Mouse (Mus musculus): ENCODE measurements around the gene Clcc1.
A peak's percentile ranks its signal among the peaks of the same experiment; 100 is the strongest.

Gene Clcc1

DNA sequence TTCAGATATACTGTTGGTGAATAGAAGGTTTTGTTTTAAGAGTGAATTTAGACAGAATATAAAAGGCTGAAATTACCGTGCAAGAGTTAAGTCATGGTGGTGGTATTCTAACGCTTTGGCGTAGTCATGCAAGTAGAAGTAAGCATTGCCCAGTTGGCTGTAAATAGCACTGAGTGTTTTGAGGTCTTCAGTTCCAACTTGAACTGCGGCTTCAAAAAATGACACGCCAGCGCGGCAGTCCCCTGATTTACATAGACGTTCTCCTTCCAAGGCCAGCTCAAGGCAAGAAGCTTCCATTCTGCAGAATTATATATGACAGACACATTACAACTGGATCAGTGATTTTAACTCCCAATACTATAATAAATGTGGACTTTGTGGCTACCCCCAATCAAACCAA lies 49.1 kb downstream of the Clcc1 start:
- DNase-seq (ENCODE audit: low read depth) = no peak

DNA sequence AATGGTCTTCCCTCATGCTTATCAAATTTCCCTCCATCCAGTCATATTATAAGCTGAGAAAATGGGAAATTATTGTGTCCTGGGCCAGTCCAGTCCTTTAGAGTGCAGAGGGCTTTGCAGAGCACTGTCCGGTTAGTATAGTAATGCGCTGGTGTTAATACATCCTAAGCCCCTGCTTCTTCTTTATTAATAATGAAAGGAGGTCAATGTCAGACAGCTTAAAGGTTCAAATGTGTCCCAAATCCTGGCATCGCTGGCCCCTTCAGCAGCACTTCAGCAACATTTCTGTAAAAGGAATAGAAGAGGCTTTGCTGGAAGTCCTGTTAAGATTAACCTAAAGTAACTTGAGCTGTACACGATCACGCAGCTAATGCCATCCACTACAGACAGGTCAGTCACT lies 57.6 kb downstream of the Clcc1 start:
- no peak for DNase-seq (ENCODE audit: low read depth)

DNA sequence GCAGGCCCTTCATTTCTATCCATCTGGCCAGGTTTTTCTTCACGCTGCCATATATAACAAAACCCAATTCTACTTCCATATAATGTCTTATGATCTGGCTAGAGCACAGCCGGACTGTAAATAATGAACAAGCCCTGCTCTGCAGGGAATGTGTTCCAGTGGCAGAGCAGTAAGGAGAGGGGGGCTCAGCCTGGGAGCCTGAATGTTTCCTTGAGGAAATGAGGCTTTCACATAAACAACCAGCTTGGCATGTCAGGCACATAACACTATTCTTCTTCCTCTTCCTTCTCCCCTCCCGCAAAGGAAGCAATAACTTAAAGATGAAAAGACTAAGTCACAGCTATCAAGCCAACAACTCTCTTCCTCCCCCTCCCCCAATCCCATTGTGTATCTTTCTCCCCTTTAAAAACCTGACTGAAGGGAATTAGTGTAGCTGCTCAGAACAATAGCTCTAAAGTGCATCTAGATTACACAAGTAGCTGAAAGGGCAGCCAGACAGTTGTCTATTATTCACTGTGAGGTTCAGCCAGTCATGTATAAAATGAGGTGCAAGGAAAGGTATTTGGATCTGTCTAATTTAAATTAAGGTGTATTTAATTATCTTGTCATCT lies 59.5 kb downstream of the Clcc1 start:
- no peak for DNase-seq (ENCODE audit: low read depth)

DNA sequence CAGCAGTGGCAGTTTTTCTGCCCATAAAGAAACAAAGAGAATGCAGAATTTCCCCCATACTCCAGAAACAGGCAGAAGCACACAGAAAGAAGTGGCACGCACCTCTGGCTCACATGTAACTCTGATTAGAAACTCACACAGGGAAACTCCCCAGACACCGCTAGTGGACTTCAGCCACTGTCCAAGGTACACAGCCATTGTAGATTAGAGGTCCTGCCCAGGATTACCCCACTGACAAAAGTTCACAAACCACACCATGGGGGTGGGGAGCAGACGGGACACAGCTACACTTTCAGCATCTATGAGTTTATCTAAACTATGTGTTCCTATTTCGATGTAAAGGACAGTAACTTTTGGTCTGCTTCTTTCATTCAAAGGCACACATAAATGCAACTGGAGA lies 61.1 kb downstream of the Clcc1 start:
- no peak for DNase-seq (ENCODE audit: low read depth)

DNA sequence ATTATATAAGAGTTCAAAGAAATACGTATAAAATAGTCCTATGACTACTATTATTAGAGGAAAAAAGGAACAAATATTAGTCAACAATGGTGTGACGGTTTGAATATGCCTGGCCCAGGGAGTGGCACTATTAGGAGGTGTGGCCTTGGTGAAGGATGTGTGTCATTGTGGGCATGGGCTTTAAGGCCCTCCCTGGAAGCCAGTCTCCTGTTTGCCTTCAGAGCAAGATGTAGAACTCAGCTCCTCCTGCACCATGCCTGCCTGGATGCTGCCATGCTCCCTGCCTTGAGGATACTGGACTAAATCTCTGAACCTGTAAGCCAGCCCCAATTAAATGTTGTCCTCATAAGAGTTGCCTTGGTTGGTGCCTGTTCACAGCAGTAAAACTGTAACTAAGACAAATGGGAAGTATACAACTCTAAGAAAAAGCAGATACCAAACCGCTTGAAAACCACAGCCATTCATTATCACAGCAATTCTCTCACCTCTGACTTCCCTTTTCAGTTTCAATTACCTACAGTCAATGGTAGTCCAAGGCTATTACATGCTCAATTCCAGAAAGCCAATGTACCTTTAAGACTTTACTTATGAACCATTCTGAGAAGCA lies 64.3 kb downstream of the Clcc1 start:
- peak; percentile 31 for DNase-seq (ENCODE audit: low read depth)

DNA sequence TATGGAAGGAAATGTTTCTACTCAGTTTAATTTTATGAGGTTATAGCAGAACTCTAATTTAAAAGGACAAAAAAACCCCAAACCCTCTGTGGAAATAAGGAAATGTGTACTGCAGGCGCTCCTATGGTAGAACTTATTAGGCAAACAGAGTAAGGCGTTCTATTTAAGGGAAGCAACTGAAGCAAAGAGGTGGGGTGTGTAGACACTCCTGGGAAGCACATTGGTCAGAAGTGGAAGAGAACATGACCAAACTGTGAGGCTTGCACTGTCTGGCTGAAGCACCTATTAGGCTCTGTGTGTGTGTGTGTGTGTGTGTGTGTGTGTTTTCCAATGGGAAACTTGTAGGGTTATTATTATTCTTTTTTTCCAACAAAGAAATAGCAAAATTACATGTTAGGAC lies 65.6 kb downstream of the Clcc1 start:
- no peak for DNase-seq (ENCODE audit: low read depth)

DNA sequence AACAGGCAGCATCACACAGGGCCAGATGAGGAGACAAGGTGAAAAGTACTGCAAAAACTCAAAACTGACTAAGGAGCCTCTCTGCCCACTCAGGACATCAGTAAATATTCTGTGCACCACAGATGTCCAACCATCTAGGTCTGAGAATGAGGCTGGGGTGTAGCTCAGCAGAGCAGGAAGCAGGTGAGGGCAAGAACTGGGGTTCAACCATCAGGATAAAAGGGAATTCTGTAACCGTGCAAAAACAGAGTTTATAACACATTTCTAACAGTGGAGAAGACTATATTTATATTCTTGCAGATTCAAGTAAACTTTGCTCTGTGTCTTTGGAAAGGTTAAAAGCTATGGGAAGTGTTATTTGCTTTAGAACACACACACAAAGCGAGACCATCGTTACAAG lies 66.0 kb downstream of the Clcc1 start:
- no peak for DNase-seq (ENCODE audit: low read depth)

DNA sequence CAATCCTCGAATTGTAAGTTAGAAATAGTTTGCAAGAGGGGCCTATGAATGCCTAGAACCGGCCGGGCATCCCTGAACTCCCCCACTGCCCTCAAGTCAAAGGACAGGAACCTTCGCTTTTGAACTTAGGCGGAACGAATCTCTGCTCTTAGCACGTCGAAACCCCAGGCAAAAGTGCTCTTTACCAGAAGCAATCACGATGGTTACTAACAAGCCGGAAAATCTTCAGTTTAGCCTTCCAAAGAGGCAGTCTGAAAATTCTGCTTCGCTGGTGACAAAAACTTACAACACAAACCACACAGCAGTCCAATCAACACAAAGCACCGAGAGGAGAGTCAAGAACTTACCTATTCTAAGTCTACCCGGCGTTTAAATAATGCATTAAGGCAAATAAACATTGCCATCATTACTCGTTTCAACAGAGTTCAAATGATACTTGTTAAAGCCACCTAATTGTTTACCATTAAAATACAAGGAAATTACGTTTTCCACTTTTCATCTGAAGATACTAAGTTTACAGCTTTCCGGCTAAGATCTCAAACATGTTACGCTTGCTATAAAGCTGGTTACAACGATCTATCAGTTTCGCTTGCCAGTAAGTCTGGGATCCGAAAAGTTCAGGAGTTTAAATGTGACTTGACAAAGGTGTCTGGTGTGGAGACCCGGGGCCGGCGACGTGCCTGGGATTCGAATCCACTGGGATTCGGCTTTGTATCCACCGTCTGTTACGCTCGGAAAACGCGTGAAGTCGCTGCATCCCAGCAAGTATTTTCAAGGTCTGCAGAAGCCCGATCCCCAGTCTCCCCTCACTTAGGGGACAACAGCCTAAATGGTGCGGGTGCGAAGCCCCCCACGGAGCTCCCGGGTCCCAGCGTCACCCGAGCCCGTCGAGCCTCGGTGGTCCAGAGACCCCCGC lies 67.6 kb downstream of the Clcc1 start:
- peak; percentile 33 for DNase-seq (ENCODE audit: low read depth)

DNA sequence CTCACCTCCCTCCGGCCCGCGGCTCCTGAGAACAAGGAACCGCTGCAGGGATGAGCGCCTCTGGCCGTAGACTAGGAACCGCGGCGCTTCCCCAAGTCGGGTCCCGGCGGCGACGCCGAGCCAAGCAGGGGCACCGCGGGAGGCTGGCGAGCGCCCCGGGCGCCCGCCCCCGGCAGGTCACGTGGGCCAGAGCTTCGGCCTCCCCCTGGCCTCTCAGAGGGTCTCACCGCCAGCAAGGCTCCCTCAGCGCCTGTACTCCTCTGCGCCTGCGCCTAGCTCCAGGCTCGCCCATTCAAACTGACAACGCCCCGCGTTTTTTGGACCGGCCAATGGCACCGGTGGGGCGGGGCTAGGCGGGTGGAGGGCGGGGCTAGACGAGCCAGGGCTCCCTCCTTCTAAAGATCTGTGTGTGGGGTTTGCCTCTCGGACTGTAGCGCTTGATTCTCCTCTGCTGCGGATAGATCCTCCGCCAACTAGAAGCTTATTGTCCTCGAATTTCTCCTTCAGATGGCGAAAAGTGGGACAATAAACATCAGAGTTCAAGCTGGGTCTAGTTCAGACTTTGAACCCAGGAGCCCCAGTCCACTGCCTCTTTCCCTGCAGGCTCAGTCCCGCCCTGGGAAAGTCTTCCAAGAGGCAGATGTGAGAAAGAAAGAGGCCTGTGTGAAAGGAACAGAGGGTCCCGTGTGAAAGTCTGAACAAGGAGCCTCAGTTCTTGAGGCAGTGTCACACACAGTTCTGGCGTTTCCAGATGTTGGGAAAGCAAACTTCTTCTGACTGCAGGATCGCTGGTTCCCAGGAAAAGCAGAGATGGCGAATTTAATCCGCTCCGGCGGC lies 68.5 kb downstream of the Clcc1 start, which contains the start of gene Gpsm2:
TSS of gene Gpsm2 (minus strand) at position 274 of the 837 bp plus-strand sequence.
- DNase-seq (ENCODE audit: low read depth) = peak; percentile 93

DNA sequence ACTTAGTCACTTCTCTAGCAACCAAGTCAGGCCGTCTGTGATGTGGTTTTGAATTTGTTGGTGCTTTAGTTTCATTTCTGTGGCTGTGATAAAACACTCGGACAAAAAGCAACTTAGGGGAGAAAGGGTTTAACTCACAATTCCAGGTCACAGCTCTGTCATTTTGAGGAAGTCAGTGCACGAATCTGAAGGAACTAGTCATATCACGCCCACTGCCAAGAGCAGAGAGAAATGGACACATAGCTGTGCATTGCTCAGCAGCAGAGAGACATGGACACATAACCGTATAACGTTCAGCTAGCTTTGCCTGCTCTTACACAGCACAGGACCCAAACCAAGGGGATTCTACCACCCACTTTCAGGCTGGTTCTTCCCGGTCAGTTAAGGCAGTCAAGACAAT lies 72.7 kb downstream of the Clcc1 start:
- no peak for DNase-seq (ENCODE audit: low read depth)

DNA sequence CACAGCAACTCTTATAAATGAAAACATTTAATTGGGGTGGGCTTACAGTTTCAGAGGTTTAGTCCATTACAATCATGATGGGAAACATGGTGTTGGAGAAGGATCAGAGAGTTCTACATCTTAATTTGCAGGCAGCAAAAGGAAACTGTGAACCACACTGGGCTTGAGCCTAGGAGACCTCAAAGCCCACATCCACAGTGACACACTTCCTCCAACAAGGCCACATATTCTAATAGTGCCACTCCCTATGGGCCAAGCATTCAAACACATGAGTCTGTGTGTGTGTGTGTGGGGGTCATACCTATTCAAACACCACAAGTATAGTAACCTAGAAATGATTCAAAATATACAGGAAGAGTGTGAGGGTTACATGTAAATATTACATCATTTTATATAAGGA lies 73.6 kb downstream of the Clcc1 start:
- no peak for DNase-seq (ENCODE audit: low read depth)

DNA sequence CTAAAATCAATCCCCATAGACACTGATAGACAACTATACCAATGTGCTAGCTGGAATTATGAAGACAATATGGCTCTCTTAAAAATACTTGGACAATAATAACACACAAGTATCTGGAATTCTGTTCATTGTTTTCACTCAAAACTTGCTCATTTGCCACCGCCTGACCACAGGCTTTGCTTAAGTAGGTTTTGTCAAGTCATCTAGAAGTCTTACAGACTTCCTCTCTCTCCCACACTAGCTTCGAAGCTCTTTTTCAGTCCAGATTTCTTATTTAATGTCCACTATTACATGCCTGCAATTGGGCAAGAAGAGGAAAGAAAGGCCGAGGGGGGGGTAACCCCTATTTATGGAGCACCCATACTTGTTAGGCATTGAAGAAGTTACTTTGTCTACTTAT lies 74.1 kb downstream of the Clcc1 start:
- DNase-seq (ENCODE audit: low read depth) = no peak
